Mouse (Mus musculus): ENCODE results near the gene Klhdc2. TPM values are rescaled to one million over a fixed set of nuclear protein-coding genes. Genes with fewer than 3 reads are reported as not detected.

Klhdc2 gene
- total RNA-seq, 1 experiment, result 40.7 TPM

DNA sequence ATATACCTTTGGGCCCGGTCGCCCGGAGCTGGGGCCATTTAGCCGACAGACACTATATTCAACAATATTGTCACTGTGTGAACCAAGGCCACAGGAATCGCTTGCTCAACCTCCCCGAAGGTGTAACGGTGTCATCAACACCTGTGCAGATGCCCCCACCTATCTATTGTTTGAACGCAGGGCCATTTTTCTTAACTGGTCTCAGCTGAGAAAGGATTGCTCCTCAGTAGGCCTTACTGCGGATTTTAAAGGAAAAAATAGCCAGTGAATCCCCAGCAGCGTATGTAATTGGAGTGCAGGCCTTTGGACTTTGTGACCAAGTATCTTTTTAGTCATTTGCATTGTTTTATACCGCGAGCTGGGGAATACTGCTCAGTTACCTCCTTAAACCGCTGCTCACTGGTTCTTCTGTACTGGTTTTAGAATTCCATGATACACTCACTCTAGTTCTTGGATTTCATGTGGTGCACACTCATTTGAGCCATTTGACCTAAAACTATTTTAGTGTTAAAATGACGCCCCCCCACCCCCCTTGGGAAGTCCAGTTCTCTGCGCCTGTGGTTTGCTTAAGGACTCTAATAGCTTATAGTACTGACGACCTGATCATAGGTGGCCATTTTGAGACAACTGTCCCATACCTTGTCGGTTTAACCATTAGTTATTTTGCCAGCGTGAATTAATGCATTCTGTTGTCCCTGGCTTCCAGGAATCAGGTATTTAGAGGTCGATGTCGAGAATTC is 1.1 kb downstream of the Klhdc2 start:
- H3K9ac ChIP-seq (ENCODE audit: insufficient read depth, low read depth, low read length, poor library complexity, severe bottlenecking), result peak overlapping the region; percentile 83
- no peak for TF ChIP-seq MAFK (IDR thresholded peaks at IDR 0.05; ENCODE audit: insufficient read depth, low read depth, low read length)
- no peak for TF ChIP-seq ZC3H11A (IDR thresholded peaks at IDR 0.05; ENCODE audit: borderline replicate concordance, low read depth, low read length)
- TF ChIP-seq ZNF384 (IDR thresholded peaks at IDR 0.05; ENCODE audit: low read depth, low read length), result no peak
- TF ChIP-seq HCFC1 (IDR thresholded peaks at IDR 0.05; ENCODE audit: borderline replicate concordance, insufficient read depth, low read length), result no peak
- no peak for TF ChIP-seq CHD2 (IDR thresholded peaks at IDR 0.05; ENCODE audit: low read depth, low read length)
- in situ Hi-C loops (cut with MboI; ENCODE audit: low sequenced_read_pairs in 2 of 2, unreplicated experiment in 2 of 2), result no loop called here
- peaks cover 2% of the 10 kb centered on the region; the same call in 1 of the 2 replicates for H3K36me3 ChIP-seq (ENCODE audit: control insufficient read depth, insufficient read depth, low read length, poor library complexity, severe bottlenecking)
- H3K4me3 ChIP-seq (ENCODE audit: insufficient read depth in 1 of 2, low read depth in 1 of 2, low read length in 2 of 2, poor library complexity in 1 of 2, severe bottlenecking in 1 of 2), result peak overlapping the region; percentile 76 to 93
- no peak for DNase-seq (ENCODE audit: low read depth, low spot score)
- no peaks in the 10 kb centered on the region for H3K9me3 ChIP-seq (ENCODE audit: control insufficient read depth, insufficient read depth, low read depth, low read length)
- no peak overlapping the region for H3K27ac ChIP-seq (ENCODE audit: insufficient read depth, low read depth, low read length, poor library complexity, severe bottlenecking)
- peaks cover 0 to 3% of the 10 kb centered on the region in 2 experiments; a peak in 2 of 4 replicates for H3K4me1 ChIP-seq (ENCODE audit: control insufficient read depth in 2 of 2, insufficient read depth in 2 of 2, low read length in 2 of 2, poor library complexity in 1 of 2)

DNA sequence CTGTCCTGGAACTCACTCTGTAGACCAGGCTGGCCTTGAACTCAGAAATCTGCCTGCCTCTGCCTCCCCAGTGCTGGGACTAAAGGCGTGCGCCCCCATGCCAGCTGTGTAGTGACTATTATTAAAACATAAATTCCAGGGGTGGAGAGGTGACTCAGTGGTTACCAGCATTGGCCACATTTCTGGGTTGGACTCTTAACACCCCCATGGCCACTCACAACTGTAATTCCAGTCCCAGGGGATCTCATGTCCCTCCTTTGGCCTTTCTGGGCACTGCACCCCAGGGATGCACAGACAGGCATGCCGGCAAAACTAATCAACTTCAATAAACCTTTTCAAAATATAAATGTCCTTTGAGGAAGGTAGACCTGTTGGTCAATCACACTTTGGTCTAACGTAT is 1.8 kb downstream of the Klhdc2 start:
- Histone ChIP-seq H3K9ac (ENCODE audit: insufficient read depth, low read depth, low read length, poor library complexity, severe bottlenecking) (no peak overlapping the region), H3K27ac (ENCODE audit: insufficient read depth, low read depth, low read length, poor library complexity, severe bottlenecking) (no peak overlapping the region), H3K4me1 (ENCODE audit: control insufficient read depth in 2 of 2, insufficient read depth in 2 of 2, low read length in 2 of 2, poor library complexity in 1 of 2) (peaks cover 0 to 3% of the 10 kb centered on the region in 2 experiments; a peak in 2 of 4 replicates), H3K4me3 (ENCODE audit: insufficient read depth in 1 of 2, low read depth in 1 of 2, low read length in 2 of 2, poor library complexity in 1 of 2, severe bottlenecking in 1 of 2) (no peak overlapping the region), H3K36me3 (ENCODE audit: control insufficient read depth, insufficient read depth, low read length, poor library complexity, severe bottlenecking) (peaks cover 4% of the 10 kb centered on the region; the same call in 1 of the 2 replicates), H3K9me3 (ENCODE audit: control insufficient read depth, insufficient read depth, low read depth, low read length) (no peaks in the 10 kb centered on the region)
- in situ Hi-C loops (cut with MboI; ENCODE audit: low sequenced_read_pairs in 2 of 2, unreplicated experiment in 2 of 2), result no loop called here
- DNase-seq (ENCODE audit: low read depth, low spot score), result no peak
- TF ChIP-seq CHD2 (IDR thresholded peaks at IDR 0.05; ENCODE audit: low read depth, low read length) (no peak), HCFC1 (IDR thresholded peaks at IDR 0.05; ENCODE audit: borderline replicate concordance, insufficient read depth, low read length) (no peak)

DNA sequence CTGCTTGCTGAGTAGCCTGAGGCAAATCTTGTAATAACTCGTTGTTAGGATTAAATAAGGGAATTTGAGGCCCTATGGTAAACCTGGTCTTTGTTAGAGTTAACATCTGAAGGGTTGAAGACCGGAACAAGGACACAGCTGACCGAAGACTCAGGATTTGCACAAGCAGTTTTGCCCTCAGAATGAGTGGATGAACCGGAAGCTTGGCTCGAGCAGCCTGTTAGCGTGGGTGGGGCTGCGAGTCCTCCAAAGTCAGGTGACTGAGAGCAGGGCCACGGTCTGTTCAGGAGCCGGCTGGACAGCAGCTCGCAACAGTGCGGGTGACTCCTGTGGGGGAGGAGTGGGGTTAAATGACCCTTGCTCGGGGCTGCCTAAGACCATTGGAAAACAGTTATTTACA is 2.8 kb downstream of the Klhdc2 start:
- H3K9me3 ChIP-seq (ENCODE audit: control insufficient read depth, insufficient read depth, low read depth, low read length), result no peaks in the 10 kb centered on the region
- no peak for DNase-seq (ENCODE audit: low read depth, low spot score)
- peaks cover 0 to 3% of the 10 kb centered on the region in 2 experiments; a peak in 2 of 4 replicates for H3K4me1 ChIP-seq (ENCODE audit: control insufficient read depth in 2 of 2, insufficient read depth in 2 of 2, low read length in 2 of 2, poor library complexity in 1 of 2)
- no peak overlapping the region for H3K27ac ChIP-seq (ENCODE audit: insufficient read depth, low read depth, low read length, poor library complexity, severe bottlenecking)
- H3K4me3 ChIP-seq (ENCODE audit: insufficient read depth in 1 of 2, low read depth in 1 of 2, low read length in 2 of 2, poor library complexity in 1 of 2, severe bottlenecking in 1 of 2), result 0 out of 4 replicates have a peak overlapping the region, but pooled peaks of 1 of the 2 experiments have one; percentile 12
- in situ Hi-C loops (cut with MboI; ENCODE audit: low sequenced_read_pairs in 2 of 2, unreplicated experiment in 2 of 2), result no loop called here
- TF ChIP-seq ZNF384 (IDR thresholded peaks at IDR 0.05; ENCODE audit: low read depth, low read length) (no peak), HCFC1 (IDR thresholded peaks at IDR 0.05; ENCODE audit: borderline replicate concordance, insufficient read depth, low read length) (no peak), MAFK (IDR thresholded peaks at IDR 0.05; ENCODE audit: insufficient read depth, low read depth, low read length) (no peak), CHD2 (IDR thresholded peaks at IDR 0.05; ENCODE audit: low read depth, low read length) (no peak), ZC3H11A (IDR thresholded peaks at IDR 0.05; ENCODE audit: borderline replicate concordance, low read depth, low read length) (no peak)
- H3K36me3 ChIP-seq (ENCODE audit: control insufficient read depth, insufficient read depth, low read length, poor library complexity, severe bottlenecking), result peaks cover 7% of the 10 kb centered on the region; the same call in 1 of the 2 replicates
- H3K9ac ChIP-seq (ENCODE audit: insufficient read depth, low read depth, low read length, poor library complexity, severe bottlenecking), result no peak overlapping the region

DNA sequence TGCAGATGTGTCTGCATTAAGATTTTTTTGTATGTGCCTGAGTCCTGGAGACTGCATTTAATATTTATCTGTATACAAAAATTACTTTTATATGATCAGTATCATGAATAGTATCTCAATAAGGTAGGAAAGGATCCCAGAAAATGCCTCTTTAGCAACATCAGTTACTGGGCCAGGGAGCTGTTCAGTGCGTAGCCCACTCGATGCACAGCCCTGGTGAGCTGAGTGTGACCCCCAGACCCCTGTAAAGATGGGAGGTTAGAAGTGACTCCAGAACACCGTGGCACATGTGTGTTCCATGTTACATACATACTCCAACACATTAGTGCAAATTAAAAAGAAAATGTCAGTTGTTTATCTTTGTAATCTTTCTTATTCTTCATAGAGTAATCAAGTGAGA is 3.4 kb downstream of the Klhdc2 start:
- DNase-seq (ENCODE audit: low read depth, low spot score), result no peak
- Histone ChIP-seq H3K9ac (ENCODE audit: insufficient read depth, low read depth, low read length, poor library complexity, severe bottlenecking) (no peak overlapping the region), H3K4me3 (ENCODE audit: insufficient read depth in 1 of 2, low read depth in 1 of 2, low read length in 2 of 2, poor library complexity in 1 of 2, severe bottlenecking in 1 of 2) (no peak overlapping the region), H3K9me3 (ENCODE audit: control insufficient read depth, insufficient read depth, low read depth, low read length) (no peaks in the 10 kb centered on the region), H3K4me1 (ENCODE audit: control insufficient read depth in 2 of 2, insufficient read depth in 2 of 2, low read length in 2 of 2, poor library complexity in 1 of 2) (peaks cover 0 to 3% of the 10 kb centered on the region in 2 experiments; a peak in 2 of 4 replicates), H3K27ac (ENCODE audit: insufficient read depth, low read depth, low read length, poor library complexity, severe bottlenecking) (no peak overlapping the region), H3K36me3 (ENCODE audit: control insufficient read depth, insufficient read depth, low read length, poor library complexity, severe bottlenecking) (peaks cover 7% of the 10 kb centered on the region; the same call in 1 of the 2 replicates)
- TF ChIP-seq ZNF384 (IDR thresholded peaks at IDR 0.05; ENCODE audit: low read depth, low read length) (no peak), ZC3H11A (IDR thresholded peaks at IDR 0.05; ENCODE audit: borderline replicate concordance, low read depth, low read length) (no peak), MAFK (IDR thresholded peaks at IDR 0.05; ENCODE audit: insufficient read depth, low read depth, low read length) (no peak), CHD2 (IDR thresholded peaks at IDR 0.05; ENCODE audit: low read depth, low read length) (no peak), HCFC1 (IDR thresholded peaks at IDR 0.05; ENCODE audit: borderline replicate concordance, insufficient read depth, low read length) (no peak)
- in situ Hi-C loops (cut with MboI; ENCODE audit: low sequenced_read_pairs in 2 of 2, unreplicated experiment in 2 of 2), result no loop called here

All from ES-E14 (cell line).